Mouse (Mus musculus): Measurements from ENCODE around the gene Pilrb1. TPM values are rescaled to one million over a fixed set of nuclear protein-coding genes. Genes with fewer than 3 reads are reported as not detected.
"Not testable (repeated sequence)": the region's sequence is repeated elsewhere in the genome, so short reads cannot be mapped to it uniquely, and the experiment has no call there.

The Pilrb1 gene
- polyA plus RNA-seq (2012; ENCODE audit: insufficient read depth, insufficient read length, missing spikeins) = 15.2 and 19.7 TPM in 2 replicates

GRCm38 (mm10) chr5:137857960-137858710 lies at the start of gene Pilrb1:
TSS of gene Pilrb1 (minus strand) at chr5:137858106.
- peak within 1 kb of the TSS; percentile 61 for H3K27ac ChIP-seq (ENCODE audit: insufficient read depth, low read depth, low read length)
- peaks cover 32% of the 10 kb centered on the region for H3K4me1 ChIP-seq (ENCODE audit: control insufficient read depth, insufficient read depth, low read length)
- peak within 1 kb of the TSS; percentile 54 for H3K4me3 ChIP-seq (ENCODE audit: insufficient read depth, low read length)

GRCm38 (mm10) chr5:137897812-137898211 lies 39.9 kb upstream of the Pilrb1 start:
- no peak overlapping the region for H3K4me3 ChIP-seq (ENCODE audit: insufficient read depth, low read length)
- TF ChIP-seq CTCF (IDR thresholded peaks at IDR 0.05; ENCODE audit: low read depth, low read length) (no peak), POLR2A (IDR thresholded peaks at IDR 0.05; ENCODE audit: borderline replicate concordance, low read depth, low read length) (no peak)
- H3K27ac ChIP-seq (ENCODE audit: insufficient read depth, low read depth, low read length) = no peak overlapping the region
- H3K4me1 ChIP-seq (ENCODE audit: control insufficient read depth, insufficient read depth, low read length) = 0 out of 2 replicates have a peak, but pooled peaks cover 3% of the 10 kb centered on the region

DNA sequence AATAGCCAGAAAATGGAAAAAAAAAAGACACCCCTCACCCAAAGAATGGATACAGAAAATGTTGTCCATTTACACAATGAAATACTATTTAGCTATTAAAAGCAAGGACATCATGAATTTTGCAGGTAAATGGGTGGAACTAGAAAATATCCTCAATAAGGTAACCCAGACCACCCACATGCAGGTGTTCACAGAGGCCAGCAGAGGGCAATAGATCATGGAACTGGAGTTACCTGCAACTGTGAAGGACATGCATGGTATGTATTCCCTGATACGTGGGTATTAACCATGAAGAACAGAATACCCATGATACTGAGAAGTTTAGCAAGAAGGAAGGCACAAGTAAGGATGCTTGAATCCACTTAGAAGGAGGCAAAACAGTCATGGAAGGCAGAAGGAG lies 35.0 kb upstream of the Pilrb1 start:
- H3K27ac ChIP-seq (ENCODE audit: insufficient read depth, low read depth, low read length) = no peak overlapping the region
- H3K4me1 ChIP-seq (ENCODE audit: control insufficient read depth, insufficient read depth, low read length) = no peaks in the 10 kb centered on the region
- H3K4me3 ChIP-seq (ENCODE audit: insufficient read depth, low read length) = no peak overlapping the region
- TF ChIP-seq CTCF (IDR thresholded peaks at IDR 0.05; ENCODE audit: low read depth, low read length) (no peak), POLR2A (IDR thresholded peaks at IDR 0.05; ENCODE audit: borderline replicate concordance, low read depth, low read length) (no peak)

DNA sequence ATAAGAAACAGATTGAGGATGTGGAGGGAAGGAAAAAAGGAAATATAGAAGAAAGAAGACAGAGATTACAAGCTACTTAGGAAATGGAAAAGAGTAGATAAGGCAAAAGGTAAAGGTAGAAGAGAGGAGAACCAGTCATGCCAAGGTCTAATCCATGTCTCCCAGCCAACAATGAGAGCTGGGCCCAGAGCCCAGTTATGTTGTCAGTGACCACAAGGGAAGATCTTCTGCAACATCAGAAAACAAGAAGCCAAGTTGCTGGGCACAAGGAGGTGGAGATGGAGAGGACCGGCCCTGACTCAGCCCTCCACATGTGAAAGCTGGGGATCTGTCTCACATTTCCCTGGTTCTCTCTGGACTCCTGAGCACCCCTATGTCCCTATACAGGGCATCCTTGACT lies 29.8 kb upstream of the Pilrb1 start:
- Histone ChIP-seq H3K4me1 (ENCODE audit: control insufficient read depth, insufficient read depth, low read length) (peaks cover 29% of the 10 kb centered on the region), H3K27ac (ENCODE audit: insufficient read depth, low read depth, low read length) (no peak overlapping the region), H3K4me3 (ENCODE audit: insufficient read depth, low read length) (no peak overlapping the region)
- no peak for TF ChIP-seq POLR2A (IDR thresholded peaks at IDR 0.05; ENCODE audit: borderline replicate concordance, low read depth, low read length)
- TF ChIP-seq CTCF (IDR thresholded peaks at IDR 0.05; ENCODE audit: low read depth, low read length) = no peak

- TF ChIP-seq POLR2A (IDR thresholded peaks at IDR 0.05; ENCODE audit: borderline replicate concordance, low read depth, low read length) (no peak), CTCF (IDR thresholded peaks at IDR 0.05; ENCODE audit: low read depth, low read length) (peak; percentile 63)
- Histone ChIP-seq H3K4me1 (ENCODE audit: control insufficient read depth, insufficient read depth, low read length) (peaks cover 42% of the 10 kb centered on the region), H3K4me3 (ENCODE audit: insufficient read depth, low read length) (no peak overlapping the region), H3K27ac (ENCODE audit: insufficient read depth, low read depth, low read length) (no peak overlapping the region)
These were observed 28.0 kb upstream of the Pilrb1 start for GRCm38 (mm10) chr5:137885894-137886293.

- no peak for TF ChIP-seq CTCF (IDR thresholded peaks at IDR 0.05; ENCODE audit: low read depth, low read length)
- TF ChIP-seq POLR2A (IDR thresholded peaks at IDR 0.05; ENCODE audit: borderline replicate concordance, low read depth, low read length) = no peak
- H3K27ac ChIP-seq (ENCODE audit: insufficient read depth, low read depth, low read length) = peak overlapping the region; percentile 78
- H3K4me3 ChIP-seq (ENCODE audit: insufficient read depth, low read length) = no peak overlapping the region
These were observed 25.4 kb upstream of the Pilrb1 start for GRCm38 (mm10) chr5:137883345-137883744.

DNA sequence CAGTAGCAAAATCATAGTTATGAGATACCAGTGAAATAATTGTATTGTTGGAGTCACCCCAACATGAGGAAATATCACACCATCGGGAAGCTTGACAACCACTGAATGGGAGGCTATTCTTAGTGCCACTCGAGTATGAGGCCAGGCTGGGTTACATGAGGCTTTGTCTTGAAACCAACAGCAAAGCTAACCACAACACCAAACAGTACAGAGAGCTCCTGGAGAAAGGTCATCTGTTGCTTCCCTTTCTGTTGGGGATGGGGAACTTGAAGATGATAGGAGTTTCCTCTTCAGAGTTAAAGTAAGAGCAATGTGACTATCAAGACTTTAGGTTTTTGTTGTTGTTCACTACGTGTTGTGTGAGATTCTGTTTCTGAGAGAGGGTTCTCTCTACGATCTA lies 25.0 kb upstream of the Pilrb1 start:
- Histone ChIP-seq H3K4me1 (ENCODE audit: control insufficient read depth, insufficient read depth, low read length) (peaks cover 42% of the 10 kb centered on the region), H3K4me3 (ENCODE audit: insufficient read depth, low read length) (no peak overlapping the region), H3K27ac (ENCODE audit: insufficient read depth, low read depth, low read length) (peak overlapping the region; percentile 78)
- no peak for TF ChIP-seq CTCF (IDR thresholded peaks at IDR 0.05; ENCODE audit: low read depth, low read length)
- TF ChIP-seq POLR2A (IDR thresholded peaks at IDR 0.05; ENCODE audit: borderline replicate concordance, low read depth, low read length) = no peak

More at GRCm38 (mm10) chr5:137883345-137883744, 25.4 kb upstream of the Pilrb1 start:
- H3K4me1 ChIP-seq (ENCODE audit: control insufficient read depth, insufficient read depth, low read length) = peaks cover 42% of the 10 kb centered on the region

- Histone ChIP-seq H3K4me3 (ENCODE audit: insufficient read depth, low read length) (no peak overlapping the region), H3K4me1 (ENCODE audit: control insufficient read depth, insufficient read depth, low read length) (peaks cover 24% of the 10 kb centered on the region), H3K27ac (ENCODE audit: insufficient read depth, low read depth, low read length) (no peak overlapping the region)
- no peak for TF ChIP-seq POLR2A (IDR thresholded peaks at IDR 0.05; ENCODE audit: borderline replicate concordance, low read depth, low read length)
- TF ChIP-seq CTCF (IDR thresholded peaks at IDR 0.05; ENCODE audit: low read depth, low read length) = peak; percentile 96
These were observed 20.0 kb upstream of the Pilrb1 start for GRCm38 (mm10) chr5:137877860-137878259.

GRCm38 (mm10) chr5:137875054-137875453 lies 17.1 kb upstream of the Pilrb1 start:
- TF ChIP-seq CTCF (IDR thresholded peaks at IDR 0.05; ENCODE audit: low read depth, low read length) = no peak
- TF ChIP-seq POLR2A (IDR thresholded peaks at IDR 0.05; ENCODE audit: borderline replicate concordance, low read depth, low read length) = no peak
- Histone ChIP-seq H3K4me3 (ENCODE audit: insufficient read depth, low read length) (no peak overlapping the region), H3K27ac (ENCODE audit: insufficient read depth, low read depth, low read length) (no peak overlapping the region), H3K4me1 (ENCODE audit: control insufficient read depth, insufficient read depth, low read length) (peaks cover 28% of the 10 kb centered on the region)

DNA sequence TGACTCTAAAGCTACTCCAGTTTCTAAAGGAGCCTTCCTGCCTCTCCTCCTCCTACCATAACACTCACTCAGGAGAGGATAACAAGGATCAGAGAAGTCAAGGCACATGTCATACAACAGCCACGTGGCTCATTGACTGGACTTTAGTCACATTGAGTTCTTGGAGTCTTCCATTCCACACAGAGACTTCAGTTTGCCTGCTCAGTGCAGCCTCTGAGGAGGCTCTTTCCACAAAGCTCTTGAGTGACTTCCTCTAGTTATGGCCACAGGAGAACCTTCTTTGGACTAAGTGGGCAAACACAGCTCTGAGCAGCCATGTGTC lies 14.4 kb upstream of the Pilrb1 start:
- Histone ChIP-seq H3K27ac (ENCODE audit: insufficient read depth, low read depth, low read length) (peak overlapping the region; percentile 43), H3K4me1 (ENCODE audit: control insufficient read depth, insufficient read depth, low read length) (peaks cover 30% of the 10 kb centered on the region)
- H3K4me3 ChIP-seq (ENCODE audit: insufficient read depth, low read length) = not testable (repeated sequence)

DNA sequence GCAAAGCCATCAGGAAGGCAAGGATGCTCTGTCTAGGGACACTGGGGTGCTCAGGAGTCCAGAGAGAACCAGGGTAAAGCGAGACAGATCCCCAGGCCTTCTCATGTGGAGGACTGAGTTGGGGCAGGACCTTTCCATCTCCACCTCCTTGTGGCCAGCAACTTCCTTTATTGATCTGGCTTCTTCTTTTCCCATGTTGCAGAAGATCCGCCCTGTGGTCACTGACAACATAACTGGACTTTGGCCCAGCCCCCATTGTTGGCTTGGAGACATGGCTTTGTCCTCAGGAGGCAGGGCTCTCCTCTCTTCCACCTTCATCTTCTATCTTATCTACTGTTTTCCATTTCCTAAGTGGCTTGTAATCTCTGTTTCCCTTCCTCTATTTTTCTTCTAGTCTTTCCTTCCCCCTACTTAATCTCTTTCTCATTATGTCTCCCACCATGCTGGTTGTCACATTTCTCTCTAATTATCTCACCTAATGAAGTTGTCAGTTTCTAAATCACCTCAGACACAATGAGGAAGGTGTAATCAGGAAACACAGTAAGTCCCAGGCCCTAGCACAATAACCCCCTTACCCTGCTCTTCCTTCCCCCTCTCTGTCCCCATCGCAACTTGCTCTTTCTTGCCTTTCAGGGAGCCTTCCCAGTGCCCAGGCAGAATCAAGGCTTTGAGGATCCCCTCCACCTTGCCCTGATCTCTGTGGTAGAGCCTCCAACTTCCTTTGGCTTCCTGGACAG lies 13.9 kb upstream of the Pilrb1 start, which contains the start of gene Pilrb2:
Gene Pilrb2 (minus strand): TSS at position 172 of the 737 bp plus-strand sequence.
- H3K27ac ChIP-seq (ENCODE audit: insufficient read depth, low read depth, low read length) = peak within 1 kb of the TSS; percentile 74
- peaks cover 25% of the 10 kb centered on the region for H3K4me1 ChIP-seq (ENCODE audit: control insufficient read depth, insufficient read depth, low read length)
- peak within 1 kb of the TSS; percentile 51 for H3K4me3 ChIP-seq (ENCODE audit: insufficient read depth, low read length)

- H3K4me1 ChIP-seq (ENCODE audit: control insufficient read depth, insufficient read depth, low read length) = peaks cover 32% of the 10 kb centered on the region
- H3K27ac ChIP-seq (ENCODE audit: insufficient read depth, low read depth, low read length); H3K4me3 ChIP-seq (ENCODE audit: insufficient read depth, low read length): not testable (repeated sequence)
These were observed 10.7 kb upstream of the Pilrb1 start for GRCm38 (mm10) chr5:137868600-137868999.

GRCm38 (mm10) chr5:137864008-137864407 lies 6.1 kb upstream of the Pilrb1 start:
- H3K27ac ChIP-seq (ENCODE audit: insufficient read depth, low read depth, low read length); H3K4me3 ChIP-seq (ENCODE audit: insufficient read depth, low read length): not testable (repeated sequence)
- H3K4me1 ChIP-seq (ENCODE audit: control insufficient read depth, insufficient read depth, low read length) = peaks cover 17% of the 10 kb centered on the region

GRCm38 (mm10) chr5:137856870-137857269 lies 1.0 kb downstream of the Pilrb1 start:
- H3K4me3 ChIP-seq (ENCODE audit: insufficient read depth, low read length) = peak overlapping the region; percentile 19
- H3K4me1 ChIP-seq (ENCODE audit: control insufficient read depth, insufficient read depth, low read length) = peaks cover 29% of the 10 kb centered on the region
- H3K27ac ChIP-seq (ENCODE audit: insufficient read depth, low read depth, low read length) = not testable (repeated sequence)
